Mouse (Mus musculus): ENCODE data around the gene Elmsan1.

Elmsan1 gene

GRCm38 (mm10) chr12:84148622-84149012 is 70.1 kb downstream of the Elmsan1 start:
- no peak for DNase-seq (ENCODE audit: low spot score)

DNA sequence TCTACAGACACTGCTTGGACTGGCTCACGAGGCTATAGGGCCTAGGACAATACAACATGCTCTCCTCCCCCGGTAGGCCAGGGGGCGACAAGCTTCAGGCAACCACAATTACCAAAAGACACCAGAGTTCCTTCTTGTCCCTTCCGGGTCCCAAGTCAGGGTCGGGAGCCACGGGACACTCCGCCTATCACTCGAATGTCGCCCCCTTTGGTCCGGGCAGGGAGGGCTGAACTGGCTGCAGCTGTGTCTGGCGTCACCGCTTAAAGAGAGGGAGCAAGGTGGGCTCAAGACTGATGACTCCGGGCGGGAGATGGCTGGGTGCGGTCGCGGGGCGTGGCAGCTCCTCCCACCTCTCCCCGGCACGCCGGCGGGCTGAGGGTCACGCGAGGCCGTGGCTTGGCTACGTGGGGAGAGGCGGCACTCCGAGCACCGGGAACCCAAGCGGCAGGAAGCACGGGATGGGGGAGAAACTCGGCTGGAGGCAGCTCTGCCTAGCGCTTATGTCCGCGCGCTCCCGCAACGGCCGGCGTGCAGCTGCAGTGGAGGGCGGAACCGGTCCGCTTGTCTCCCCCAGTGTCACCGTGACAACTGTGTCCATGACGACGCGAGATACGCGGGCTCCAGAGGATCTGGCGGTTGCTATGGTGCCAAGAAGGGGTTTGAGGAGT is 70.6 kb downstream of the Elmsan1 start, which contains the start of gene Pnma1:
TSS of gene Pnma1 (minus strand) at position 536 of the 668 bp plus-strand sequence.
- DNase-seq (ENCODE audit: low spot score), result peak; percentile 57

DNA sequence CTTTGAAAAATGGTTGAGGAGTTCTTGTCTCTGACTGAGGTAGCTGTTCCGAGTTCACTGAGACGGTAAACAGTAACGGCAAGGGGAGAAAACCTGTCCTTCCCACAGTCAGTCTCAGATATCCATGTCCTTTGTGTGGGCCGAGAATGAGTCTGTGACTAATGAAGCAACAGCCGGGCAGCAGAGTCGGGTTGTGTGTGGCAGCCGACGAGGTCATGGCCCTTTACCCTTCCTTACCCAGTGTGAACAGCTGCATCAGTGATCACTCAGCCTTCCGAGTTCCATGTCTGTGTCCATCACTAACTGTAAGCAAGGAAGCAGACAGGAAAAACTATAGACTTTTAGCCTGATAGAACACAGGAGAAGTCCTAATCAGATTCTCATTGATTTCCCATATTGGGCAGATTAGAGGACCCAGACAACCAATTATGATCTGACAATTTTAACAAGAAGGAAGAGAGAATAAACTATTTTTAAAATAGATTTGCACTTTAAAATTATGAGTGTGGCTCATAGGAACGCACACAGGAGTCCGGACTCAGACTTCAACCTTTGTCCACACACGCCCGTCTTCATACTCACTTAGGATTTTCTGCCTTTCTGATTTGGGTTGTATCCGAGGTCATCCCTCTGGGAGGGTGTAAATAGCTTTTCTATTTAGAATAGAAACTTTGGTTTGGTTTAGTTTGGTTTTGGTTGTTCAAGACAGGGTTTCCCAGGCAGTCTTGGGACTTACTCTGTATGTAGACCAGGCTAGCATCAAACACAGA is 76.2 kb downstream of the Elmsan1 start:
- no peak for DNase-seq (ENCODE audit: low spot score)

- no peak for DNase-seq (ENCODE audit: low spot score)
Measured at GRCm38 (mm10) chr12:84141271-84141670, 77.4 kb downstream of the Elmsan1 start.

DNA sequence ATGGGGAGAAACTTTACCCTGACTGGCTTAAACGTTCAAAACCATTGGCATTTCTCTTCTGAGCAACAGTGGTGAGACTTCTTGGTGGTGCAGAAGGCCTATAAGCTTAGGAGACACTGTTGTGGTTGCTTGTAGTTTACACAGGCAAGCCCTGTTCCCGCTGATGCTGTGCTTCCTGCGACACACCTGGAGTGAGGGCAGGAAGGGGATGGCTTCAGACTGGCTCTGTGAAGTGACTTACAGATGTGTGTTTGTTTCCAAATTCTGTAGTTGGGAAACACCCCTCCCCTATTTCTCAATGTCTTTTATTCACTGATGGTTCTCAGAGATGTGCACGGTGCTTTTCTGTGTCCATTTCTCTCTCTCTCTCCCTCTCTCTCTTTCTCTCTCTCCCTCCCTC is 78.5 kb downstream of the Elmsan1 start:
- no peak for DNase-seq (ENCODE audit: low spot score)

DNA sequence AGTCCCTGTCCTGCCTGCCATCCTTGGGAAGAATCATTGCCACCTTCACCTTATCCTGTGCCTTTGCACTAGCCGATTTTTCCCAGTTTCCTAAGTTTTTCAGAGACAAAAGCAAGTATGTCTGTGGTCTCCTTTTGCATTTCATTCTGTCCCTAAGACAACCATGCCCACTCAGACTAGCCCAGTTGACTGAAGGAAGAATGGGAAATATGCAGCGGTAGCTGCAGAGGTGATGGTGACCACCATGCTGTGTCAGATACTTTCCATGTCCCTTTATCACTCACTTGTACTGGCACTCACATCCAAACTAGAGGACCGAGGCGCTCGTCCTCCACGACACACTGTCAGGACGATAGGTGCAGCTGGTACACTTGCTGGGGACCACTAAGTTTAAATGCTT is 81.5 kb downstream of the Elmsan1 start:
- DNase-seq (ENCODE audit: low spot score), result no peak

DNA sequence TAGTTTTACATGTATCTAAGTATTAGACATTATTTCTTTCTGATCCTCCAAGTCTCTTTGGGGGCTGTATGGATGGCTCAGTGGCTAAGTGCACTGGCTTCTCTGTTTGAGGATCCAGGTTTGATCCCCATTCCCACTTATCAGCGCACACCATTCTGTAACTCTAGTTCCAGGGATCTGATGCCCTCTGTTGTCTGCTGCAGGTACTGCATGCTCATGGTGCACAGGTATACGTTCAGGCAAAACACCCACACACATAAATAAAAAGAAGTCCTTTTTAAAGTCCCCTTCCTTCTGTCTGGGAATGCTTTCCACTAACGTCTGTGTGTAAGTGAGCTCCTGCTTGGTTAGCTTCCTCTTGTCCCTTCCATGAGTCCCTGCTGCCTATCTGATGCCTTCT is 86.4 kb downstream of the Elmsan1 start:
- DNase-seq (ENCODE audit: low spot score), result peak; percentile 21

GRCm38 (mm10) chr12:84129931-84130330 is 88.8 kb downstream of the Elmsan1 start:
- no peak for DNase-seq (ENCODE audit: low spot score)

GRCm38 (mm10) chr12:84128576-84128975 is 90.1 kb downstream of the Elmsan1 start:
- no peak for DNase-seq (ENCODE audit: low spot score)

DNA sequence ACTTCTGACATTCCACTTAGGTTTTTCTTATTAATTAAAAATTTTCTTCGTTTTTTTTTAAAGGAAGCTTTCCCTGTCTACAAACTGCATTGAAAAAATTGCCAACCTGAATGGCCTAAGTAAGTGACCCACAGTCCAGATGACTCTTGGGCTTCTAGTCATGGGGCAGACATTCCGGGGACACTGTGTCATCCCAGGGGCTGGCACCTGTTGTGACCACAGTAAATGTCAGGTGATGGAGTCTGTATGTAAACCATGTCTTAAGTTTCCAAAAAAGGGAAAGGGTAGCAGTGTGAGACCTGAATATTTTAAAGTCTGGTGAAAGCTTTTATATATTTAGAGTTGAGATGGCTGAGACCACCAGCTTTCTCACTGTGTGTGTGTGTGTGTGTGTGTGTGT is 91.8 kb downstream of the Elmsan1 start:
- DNase-seq (ENCODE audit: low spot score), result no peak

DNA sequence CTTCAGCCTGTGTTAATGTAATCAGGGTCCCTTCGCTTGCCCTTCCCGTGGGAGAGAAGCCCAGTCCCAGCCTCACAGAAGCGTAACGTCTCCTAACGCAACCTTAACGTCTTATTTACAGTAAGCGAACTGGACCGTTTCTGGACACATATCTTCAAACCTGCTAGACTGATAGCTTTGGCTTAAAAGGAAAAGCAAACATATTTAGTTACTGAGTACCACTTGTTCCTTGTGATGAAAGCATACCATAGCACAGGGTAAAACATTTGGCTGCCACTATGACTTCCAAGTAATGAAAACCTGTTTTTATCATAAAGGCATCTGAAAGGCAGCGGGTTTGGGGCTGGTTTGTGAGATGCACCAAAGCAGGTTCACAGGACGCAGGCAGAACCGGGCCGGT is 92.8 kb downstream of the Elmsan1 start:
- no peak for DNase-seq (ENCODE audit: low spot score)

- DNase-seq (ENCODE audit: low spot score), result no peak
Measured at GRCm38 (mm10) chr12:84119584-84119983, 99.1 kb downstream of the Elmsan1 start.

DNA sequence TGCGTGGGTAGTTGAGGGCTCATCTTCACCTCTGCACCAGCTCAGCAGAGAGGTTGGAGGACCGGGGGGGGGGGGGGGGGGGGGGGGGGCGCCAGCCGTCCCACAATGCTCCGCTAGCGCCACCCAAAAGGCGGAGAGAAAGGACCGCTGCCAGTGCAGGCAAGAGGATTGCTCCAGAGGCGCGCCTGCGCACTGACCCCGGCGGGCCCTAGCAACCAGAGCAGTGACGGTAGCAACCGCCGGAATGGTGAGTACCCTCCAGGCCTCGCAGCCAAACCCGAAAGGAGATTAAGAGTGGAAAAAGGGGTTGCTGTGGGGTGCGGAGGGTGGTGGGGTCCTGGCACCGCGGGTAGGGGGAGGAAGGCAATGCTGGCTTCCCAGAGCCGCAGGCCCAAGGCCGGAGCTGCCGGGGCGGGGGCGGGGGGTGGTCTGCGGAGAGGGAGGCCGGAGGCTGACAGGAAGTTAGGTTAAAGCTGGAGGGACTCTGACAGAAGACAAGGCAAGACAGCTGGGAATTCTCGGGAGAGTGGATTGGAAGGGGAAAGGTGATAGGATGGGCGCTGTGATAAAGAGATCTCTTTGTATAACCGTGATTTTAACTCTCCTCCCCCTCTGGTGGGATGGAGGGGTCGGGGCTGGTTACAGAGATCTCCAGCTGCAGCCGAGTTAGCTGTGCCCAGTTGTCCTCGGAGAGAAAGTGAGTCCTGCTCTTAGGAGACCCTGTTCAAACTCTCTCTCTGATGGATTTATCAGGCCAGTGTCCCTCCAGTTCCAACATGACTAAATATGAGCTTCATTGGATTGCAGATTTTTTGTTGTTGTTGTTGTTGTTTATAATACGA is 104.3 kb downstream of the Elmsan1 start, which contains the start of gene Dnal1:
TSS of gene Dnal1 (plus strand) at position 214 of the 842 bp plus-strand sequence.
- peak; percentile 81 for DNase-seq (ENCODE audit: low spot score)

DNA sequence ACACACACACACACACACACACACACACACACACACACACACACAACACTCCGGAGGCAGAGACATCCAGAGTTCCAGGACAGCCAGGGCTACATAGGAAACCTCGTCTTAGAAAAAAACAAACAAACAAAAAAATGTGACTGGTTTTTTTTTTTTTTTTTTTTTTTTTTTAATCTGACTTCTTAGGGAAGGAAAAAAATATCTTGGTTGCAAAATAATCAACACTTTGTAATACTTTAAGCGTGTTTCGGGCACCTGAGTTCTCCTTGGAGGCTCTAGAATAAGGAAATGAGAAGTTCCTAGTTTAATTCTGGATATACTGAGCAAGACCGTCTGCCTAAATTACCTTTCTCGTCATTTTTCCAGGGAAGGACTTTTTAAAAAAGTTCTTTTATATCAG is 105.0 kb downstream of the Elmsan1 start:
- DNase-seq (ENCODE audit: low spot score), result no peak

GRCm38 (mm10) chr12:84110814-84111213 is 107.9 kb downstream of the Elmsan1 start:
- no peak for DNase-seq (ENCODE audit: low spot score)

- DNase-seq (ENCODE audit: low spot score), result no peak
Measured at GRCm38 (mm10) chr12:84109924-84110323, 108.8 kb downstream of the Elmsan1 start.

DNA sequence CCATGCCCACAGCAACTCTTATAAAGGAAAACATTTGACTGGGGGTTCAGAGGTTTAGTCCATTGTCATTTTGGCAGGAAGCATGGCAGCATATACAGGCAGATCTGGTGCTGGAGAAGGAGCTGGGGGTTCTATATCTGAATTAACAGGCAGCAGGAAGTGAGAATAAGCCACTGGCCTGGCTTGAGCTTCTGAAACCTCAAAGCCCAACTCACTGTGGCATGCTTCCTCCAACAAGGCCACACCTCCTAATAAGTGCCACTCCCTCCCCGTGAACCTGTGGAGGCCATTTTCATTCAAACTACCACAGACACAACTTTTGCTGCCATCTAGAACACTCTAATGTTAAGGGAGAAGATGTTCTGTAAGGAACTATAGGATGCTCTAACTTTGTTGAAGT is 111.0 kb downstream of the Elmsan1 start:
- DNase-seq (ENCODE audit: low spot score), result no peak

- no peak for DNase-seq (ENCODE audit: low spot score)
Measured at GRCm38 (mm10) chr12:84107012-84107411, 111.7 kb downstream of the Elmsan1 start.

DNA sequence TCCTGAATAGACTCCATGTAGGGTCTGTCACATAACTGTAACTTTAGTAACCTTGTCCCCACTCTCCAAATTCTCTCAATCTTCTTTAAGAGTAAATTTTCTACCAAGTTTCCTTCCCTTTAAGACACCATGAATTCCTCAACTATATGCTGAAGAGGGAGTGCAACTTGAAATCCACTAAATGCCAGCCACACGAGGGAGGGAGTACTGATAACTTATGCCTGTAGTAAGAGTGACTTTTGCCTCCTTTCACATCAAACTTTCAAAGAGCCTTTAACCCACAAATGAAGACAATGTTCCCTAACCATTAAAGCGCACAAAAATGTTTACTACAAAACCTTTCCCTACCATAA is 117.2 kb downstream of the Elmsan1 start:
- DNase-seq (ENCODE audit: low spot score), result no peak

GRCm38 (mm10) chr12:84100604-84101492 is 117.8 kb downstream of the Elmsan1 start, which contains the start of gene Acot6:
Gene Acot6, plus strand, starts transcription at chr12:84100654.
- DNase-seq (ENCODE audit: low spot score), result peak; percentile 46

GRCm38 (mm10) chr12:84100071-84100470 is 118.6 kb downstream of the Elmsan1 start:
- no peak for DNase-seq (ENCODE audit: low spot score)

DNA sequence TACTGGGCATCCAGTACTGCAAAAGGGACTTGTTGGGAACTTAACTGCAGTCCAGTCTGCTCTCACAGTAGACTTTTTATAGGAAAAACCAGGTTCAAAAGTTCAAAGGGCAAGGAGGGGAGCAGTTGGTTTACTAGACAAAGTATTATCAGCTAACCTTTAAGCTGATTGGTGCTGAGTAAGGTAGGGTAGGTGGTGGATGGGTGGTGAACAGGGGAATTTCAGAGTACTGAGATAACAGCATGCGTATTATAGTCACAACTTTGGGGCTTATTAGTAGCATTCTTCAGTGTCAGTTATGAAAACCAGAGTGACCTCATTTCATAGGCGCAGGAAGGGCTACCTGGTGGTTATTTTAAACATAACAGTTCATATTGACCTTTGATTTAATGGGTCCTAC is 119.1 kb downstream of the Elmsan1 start:
- DNase-seq (ENCODE audit: low spot score), result no peak
